Mouse (Mus musculus) heart, postnatal 4 days (tissue): ENCODE data around the gene Cog1. TPM values are rescaled to one million over a fixed set of nuclear protein-coding genes. Genes with fewer than 3 reads are reported as not detected.

Source experiments
- DNase-seq: peaks from one replicate; pipeline ENCODE4 v3.0.0; 2021
- total RNA-seq, 2 experiments: library from RNA; stranded (reverse); gene quantifications; 2 replicates each; pipeline ENCODE4 v1.2.3; 2021

Cog1 gene
- total RNA-seq, 2 experiments from 2014 or later = 17.5 to 19.5 TPM

GRCm38 (mm10) chr11:113708629-113709213, 59.8 kb downstream of the Cog1 start:
- DNase-seq = no peak

GRCm38 (mm10) chr11:113709272-113709671, 60.3 kb downstream of the Cog1 start:
- no peak for DNase-seq

- no peak for DNase-seq
Observed at GRCm38 (mm10) chr11:113709731-113710256, 60.8 kb downstream of the Cog1 start, which contains the start of gene Cpsf4l. Cpsf4l (minus strand) TSS chr11:113710017.

DNA sequence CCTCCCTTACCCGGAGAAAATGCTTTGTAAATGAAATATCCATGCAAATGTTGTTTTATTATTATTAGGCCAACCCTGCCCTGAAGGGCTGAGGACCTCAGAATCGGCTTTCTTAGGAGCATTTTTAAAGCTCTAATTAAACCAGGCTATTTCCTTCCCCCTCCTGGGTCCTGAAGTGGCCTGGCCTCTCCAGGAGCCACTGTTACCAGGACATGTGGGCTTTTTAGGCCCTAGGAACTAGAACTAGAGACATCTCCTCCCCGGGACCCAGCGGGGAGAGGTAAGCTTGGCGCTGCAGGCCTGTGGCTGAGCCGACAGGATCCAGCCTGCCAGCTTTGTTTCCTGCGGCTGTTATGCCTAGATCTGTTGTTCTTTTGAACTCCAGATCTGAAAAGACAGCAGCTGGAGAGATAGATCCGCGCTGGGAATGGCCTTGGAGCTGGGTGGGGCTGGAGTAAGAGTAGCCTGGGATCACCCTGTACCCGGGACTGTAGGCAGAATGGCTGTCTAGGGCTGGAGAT, 61.3 kb downstream of the Cog1 start:
- no peak for DNase-seq

DNA sequence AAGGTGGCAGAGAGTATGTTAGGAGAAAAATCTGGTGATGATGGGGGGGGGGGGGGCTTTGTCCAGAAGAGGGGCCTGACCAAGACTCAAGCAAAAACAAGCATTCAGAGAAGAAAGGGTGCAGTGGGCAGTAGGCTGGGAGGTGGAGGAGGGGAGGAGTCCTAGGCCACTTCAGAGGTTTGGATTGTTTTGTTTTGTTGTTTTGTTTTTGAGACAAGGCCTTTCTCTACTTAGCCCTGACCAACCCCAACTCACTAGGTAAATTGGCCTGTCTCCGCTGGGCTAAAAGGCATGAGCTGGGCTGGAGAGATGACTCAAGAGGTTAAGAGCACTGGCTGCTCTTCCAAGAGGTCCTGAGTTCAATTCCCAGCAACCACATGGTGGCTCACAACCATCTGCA, 62.1 kb downstream of the Cog1 start:
- DNase-seq = no peak

DNA sequence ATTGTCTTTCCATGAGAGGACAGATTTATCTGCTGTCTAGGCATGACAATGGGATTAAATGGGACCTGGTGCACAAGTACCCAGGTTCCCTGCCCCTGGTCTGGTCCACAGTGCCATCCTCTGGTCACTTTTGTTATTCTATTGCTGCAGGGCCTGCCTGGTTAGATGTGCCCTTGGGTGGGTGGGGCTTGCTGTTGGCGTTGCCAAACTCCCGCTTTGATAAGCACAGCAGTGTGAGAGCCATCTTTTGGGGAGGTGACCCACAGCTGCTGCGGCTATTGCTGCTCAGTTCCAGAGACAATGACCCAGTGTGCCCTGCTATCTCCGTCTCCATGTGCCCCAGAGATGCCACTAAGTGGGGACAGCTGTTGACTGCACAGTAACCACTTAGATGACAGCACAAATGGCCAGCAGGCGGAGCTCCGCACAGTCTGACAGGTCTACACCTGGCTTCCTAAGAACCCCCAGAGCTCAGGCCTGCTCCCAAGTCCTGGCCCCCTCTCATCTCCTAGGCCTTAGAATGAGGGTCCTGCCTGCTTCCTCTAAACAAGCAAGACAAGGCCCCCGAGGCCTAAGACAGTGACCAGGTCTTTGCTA, 66.2 kb downstream of the Cog1 start:
- DNase-seq = no peak

DNA sequence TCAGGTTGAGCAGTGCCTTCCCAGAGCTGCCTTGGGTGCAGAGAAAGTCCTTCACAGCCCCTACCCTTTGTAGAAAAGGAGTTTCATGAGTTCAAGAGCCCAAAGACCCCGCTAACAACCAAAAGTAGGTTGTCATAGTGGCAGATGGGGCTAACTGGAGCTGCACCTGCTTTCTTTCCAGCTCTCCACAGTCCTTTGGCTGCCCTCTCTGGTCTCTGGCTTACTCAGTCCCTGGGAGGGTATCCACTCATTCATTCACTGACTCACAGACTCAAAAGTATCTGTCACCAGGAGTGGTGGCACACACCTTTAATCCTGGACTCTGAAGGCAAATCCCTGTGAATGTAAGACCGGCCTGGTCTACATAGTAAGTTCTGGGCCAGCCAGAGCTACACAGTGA, 67.2 kb downstream of the Cog1 start:
- no peak for DNase-seq

Other genes with a start within 250 kb of the Cog1 start
- not detected for gene Sstr2, start 29.8 kb upstream of the Cog1 start, total RNA-seq
- gene Slc39a11, start 910 bp downstream of the Cog1 start, total RNA-seq = 1 to 10 TPM; 8.2 to 9.5 TPM
- 10 to 100 TPM; 25.2 to 27.3 TPM for gene Fam104a, start 35.0 kb downstream of the Cog1 start, total RNA-seq
- 1 to 10 TPM; 9.1 to 9.9 TPM for gene D11Wsu47e, start 35.2 kb downstream of the Cog1 start, total RNA-seq
- gene Cpsf4l, start 60.8 kb downstream of the Cog1 start, total RNA-seq = not detected
- 10 to 100 TPM; 18.7 to 20.7 TPM for gene Cdc42ep4, start 102.7 kb downstream of the Cog1 start, total RNA-seq